Mouse (Mus musculus): ENCODE measurements around the gene Opn3. TPM values are rescaled to one million over a fixed set of nuclear protein-coding genes. Genes with fewer than 3 reads are reported as not detected.

Opn3 gene
- polyA plus RNA-seq, 1 experiment from 2014 or later = 8.2 TPM

GRCm38 (mm10) chr1:175625990-175626692 lies 66.4 kb downstream of the Opn3 start:
- H3K4me2 ChIP-seq = peak overlapping the region; percentile 60
- 82% methylated on average over 1 of the region's 1 CpGs for WGBS
- ATAC-seq (ENCODE audit: insufficient number of reproducible peaks, insufficient read depth, low FRiP score, low TSS enrichment, low read depth) = peak; percentile 14; the same call in 1 of the 2 replicates
- peak overlapping the region; percentile 68 for H3K4me3 ChIP-seq (replicated peaks)
- no peaks in the 10 kb centered on the region for H3K9me3 ChIP-seq
- no peaks in the 10 kb centered on the region for H3K27me3 ChIP-seq
- peaks cover 9% of the 10 kb centered on the region; the same call in 1 of the 2 replicates for H3K4me1 ChIP-seq (replicated peaks)
- peak overlapping the region; percentile 52; the same call in 1 of the 2 replicates for H3K9ac ChIP-seq (replicated peaks)
- H3K36me3 ChIP-seq = no peaks in the 10 kb centered on the region
- H3K27ac ChIP-seq = peak overlapping the region; percentile 90

GRCm38 (mm10) chr1:175625257-175625879 lies 67.2 kb downstream of the Opn3 start, which contains the start of gene Fh1:
Gene Fh1 (minus strand): TSS chr1:175625635.
- peak; percentile 100 for ATAC-seq (ENCODE audit: insufficient number of reproducible peaks, insufficient read depth, low FRiP score, low TSS enrichment, low read depth)
- H3K27ac ChIP-seq = peak within 1 kb of the TSS; percentile 90
- WGBS = under 1% methylated on average over 58 of the region's 58 CpGs

GRCm38 (mm10) chr1:175623656-175624055 lies 68.9 kb downstream of the Opn3 start:
- H3K27ac ChIP-seq = no peak overlapping the region
- no peaks in the 10 kb centered on the region for H3K9me3 ChIP-seq
- no peak overlapping the region for H3K4me3 ChIP-seq (replicated peaks)
- no peaks in the 10 kb centered on the region for H3K27me3 ChIP-seq
- ATAC-seq (ENCODE audit: insufficient number of reproducible peaks, insufficient read depth, low FRiP score, low TSS enrichment, low read depth) = no peak
- no peak overlapping the region for H3K4me2 ChIP-seq
- H3K36me3 ChIP-seq = peaks cover 9% of the 10 kb centered on the region
- peaks cover 9% of the 10 kb centered on the region; the same call in 1 of the 2 replicates for H3K4me1 ChIP-seq (replicated peaks)
- no peak overlapping the region for H3K9ac ChIP-seq (replicated peaks)
- WGBS = 92% methylated on average over 6 of the region's 6 CpGs

More at GRCm38 (mm10) chr1:175625257-175625879, 67.2 kb downstream of the Opn3 start, which contains the start of gene Fh1:
- H3K36me3 ChIP-seq = no peaks in the 10 kb centered on the region
- peak within 1 kb of the TSS; percentile 85 for H3K9ac ChIP-seq (replicated peaks)
- peak within 1 kb of the TSS; percentile 68 for H3K4me2 ChIP-seq
- peak within 1 kb of the TSS; percentile 68 for H3K4me3 ChIP-seq (replicated peaks)
- peaks cover 9% of the 10 kb centered on the region; the same call in 1 of the 2 replicates for H3K4me1 ChIP-seq (replicated peaks)
- no peaks in the 10 kb centered on the region for H3K9me3 ChIP-seq
- no peaks in the 10 kb centered on the region for H3K27me3 ChIP-seq

GRCm38 (mm10) chr1:175619814-175620431 lies 72.7 kb downstream of the Opn3 start, which contains the start of gene Kmo:
Gene Kmo (plus strand): TSS chr1:175620381.
- WGBS = 92% methylated on average over 13 of the region's 13 CpGs
- H3K36me3 ChIP-seq = peaks cover 43% of the 10 kb centered on the region

GRCm38 (mm10) chr1:175614992-175615391 lies 77.6 kb downstream of the Opn3 start:
- Histone ChIP-seq H3K27ac (no peak overlapping the region), H3K4me3 (replicated peaks) (no peak overlapping the region), H3K9me3 (no peaks in the 10 kb centered on the region), H3K4me1 (replicated peaks) (no peaks in the 10 kb centered on the region), H3K27me3 (no peaks in the 10 kb centered on the region), H3K4me2 (no peak overlapping the region), H3K36me3 (peaks cover 83% of the 10 kb centered on the region), H3K9ac (replicated peaks) (no peak overlapping the region)
- WGBS = 92% methylated on average over 9 of the region's 9 CpGs
- no peak for ATAC-seq (ENCODE audit: insufficient number of reproducible peaks, insufficient read depth, low FRiP score, low TSS enrichment, low read depth)

More at GRCm38 (mm10) chr1:175619814-175620431, 72.7 kb downstream of the Opn3 start, which contains the start of gene Kmo:
- no peak within 1 kb of the TSS for H3K4me3 ChIP-seq (replicated peaks)
- no peak within 1 kb of the TSS for H3K9ac ChIP-seq (replicated peaks)
- H3K4me2 ChIP-seq = no peak within 1 kb of the TSS
- no peak for ATAC-seq (ENCODE audit: insufficient number of reproducible peaks, insufficient read depth, low FRiP score, low TSS enrichment, low read depth)
- no peaks in the 10 kb centered on the region for H3K9me3 ChIP-seq
- no peaks in the 10 kb centered on the region for H3K27me3 ChIP-seq
- no peak within 1 kb of the TSS for H3K27ac ChIP-seq
- H3K4me1 ChIP-seq (replicated peaks) = peaks cover 9% of the 10 kb centered on the region; the same call in 1 of the 2 replicates

Other genes starting within 250 kb of the Opn3 start
- gene Rgs7, start 200.3 kb downstream of the Opn3 start, polyA plus RNA-seq (2016; fragmentation: Nextera tagmentation; extraction: Ambion mirVana) = 0.22 and 0.50 TPM in 2 replicates
- 0.22 and 0.26 TPM in 2 replicates for gene Kmo, start 72.4 kb downstream of the Opn3 start, polyA plus RNA-seq (2016; fragmentation: Nextera tagmentation; extraction: Ambion mirVana)
- 94.9 and 97.2 TPM in 2 replicates for gene Fh1, start 67.1 kb downstream of the Opn3 start, polyA plus RNA-seq (2016; fragmentation: Nextera tagmentation; extraction: Ambion mirVana)
- 3.4 and 3.9 TPM in 2 replicates for gene Chml, start 125 bp upstream of the Opn3 start, polyA plus RNA-seq (2016; fragmentation: Nextera tagmentation; extraction: Ambion mirVana)
- gene Wdr64, start 5.8 kb upstream of the Opn3 start, polyA plus RNA-seq (2016; fragmentation: Nextera tagmentation; extraction: Ambion mirVana) = not detected in 2 replicates
- gene Exo1, start 187.8 kb upstream of the Opn3 start, polyA plus RNA-seq (2016; fragmentation: Nextera tagmentation; extraction: Ambion mirVana) = 110 and 112 TPM in 2 replicates
- gene Gm38100, start 227.6 kb upstream of the Opn3 start, polyA plus RNA-seq (2016; fragmentation: Nextera tagmentation; extraction: Ambion mirVana) = not detected in 2 replicates

Data from limb, embryonic 12.5 days (tissue).